Mouse (Mus musculus): ENCODE measurements around the gene Spn.

DNA sequence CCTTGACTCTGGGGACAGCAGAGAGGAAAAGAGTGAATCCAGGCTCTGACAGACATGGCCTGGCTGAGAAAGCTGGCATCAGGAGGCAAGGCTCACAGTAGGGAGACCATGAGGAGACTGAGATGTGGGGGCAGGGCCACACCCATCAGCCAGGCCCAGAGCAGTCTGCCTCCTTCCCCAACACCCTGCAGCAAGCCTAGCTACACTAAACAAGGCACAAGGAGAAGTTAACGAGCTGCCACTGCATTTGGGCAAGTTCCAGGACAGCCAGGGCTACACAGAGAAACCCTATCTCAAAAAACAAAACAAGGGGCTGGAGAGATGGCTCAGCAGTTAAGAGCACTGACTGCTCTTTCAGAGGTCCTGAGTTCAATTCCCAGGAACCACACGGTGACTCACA, 4.6 kb upstream of the Spn start:
- TF ChIP-seq POLR2A (IDR thresholded peaks at IDR 0.05; ENCODE audit: low read depth, low read length) (no peak), CTCF (IDR thresholded peaks at IDR 0.05; ENCODE audit: extremely low read depth, insufficient read depth, insufficient read length, insufficient replicate concordance) (no peak)

All from spleen, adult 2 months (tissue).